Mouse (Mus musculus): ENCODE data around the gene Olfr355. TPM values are rescaled to one million over a fixed set of nuclear protein-coding genes. Genes with fewer than 3 reads are reported as not detected.

Olfr355 gene
- total RNA-seq (2021), result not detected
- long read RNA-seq, experiment 1, result 0 reads
- long read RNA-seq, experiment 2, result 0 reads

DNA sequence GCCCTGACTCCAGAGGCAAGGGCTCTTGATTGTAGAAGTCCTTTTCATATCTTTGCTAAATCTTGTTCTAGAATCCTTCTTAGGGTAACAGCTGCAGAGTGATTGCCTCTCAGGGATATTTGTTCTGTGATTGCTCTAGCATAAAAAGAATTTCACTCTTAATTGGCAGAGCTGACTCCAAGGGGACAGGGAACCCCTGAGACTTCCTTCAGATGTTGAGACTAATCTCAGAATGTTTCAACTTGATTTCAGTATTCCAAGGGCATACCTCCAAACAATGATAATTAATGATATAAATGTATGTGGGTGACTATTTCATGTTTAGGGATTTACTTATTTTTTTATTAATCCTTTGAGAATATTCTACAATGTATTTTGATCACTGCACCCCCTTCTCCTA lies at the start of gene Olfr355:
Gene Olfr355 (minus strand): TSS at position 101 of the 400 bp plus-strand sequence.
- no peak for DNase-seq

DNA sequence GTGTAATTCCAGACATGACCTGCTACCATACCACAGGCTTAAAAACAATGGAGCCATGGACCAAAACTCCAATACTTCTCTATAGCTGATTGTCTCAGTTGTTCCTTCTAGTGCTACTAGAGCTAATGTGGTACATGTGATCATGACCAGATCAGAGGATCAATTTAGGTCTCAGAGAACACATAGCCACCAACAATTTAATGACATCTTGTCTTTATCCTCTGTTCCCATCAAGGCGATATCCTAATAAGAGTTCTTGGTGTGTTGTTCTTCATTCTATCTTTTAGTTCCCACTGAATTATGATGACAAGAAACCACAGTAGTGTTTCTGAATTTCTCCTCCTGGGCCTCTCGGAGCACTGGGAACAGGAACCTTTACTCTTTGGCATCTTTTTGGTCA lies 8.1 kb upstream of the Olfr355 start, which contains the start of gene Olfr356:
Gene Olfr356 (plus strand): TSS at position 301 of the 400 bp plus-strand sequence.
- DNase-seq, result no peak

DNA sequence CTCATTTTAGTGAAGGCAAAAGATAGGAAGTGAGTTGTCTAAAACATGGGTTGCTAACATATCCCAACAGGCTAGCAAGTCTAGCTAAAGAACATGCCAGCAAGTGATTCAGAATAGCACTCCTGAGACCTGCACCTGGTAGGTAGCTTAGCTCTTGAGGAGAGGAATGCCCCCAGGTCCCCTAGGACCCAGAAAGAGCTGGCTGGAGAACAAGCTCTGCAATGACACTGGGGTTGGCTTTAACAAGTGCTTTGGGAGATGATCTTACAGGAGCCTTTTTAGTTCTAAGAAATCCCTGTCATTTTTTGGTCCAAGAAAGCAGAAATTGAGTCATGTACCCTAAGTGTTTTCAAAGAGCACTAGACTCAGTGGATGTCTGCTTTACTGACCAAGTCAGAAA lies 23.3 kb downstream of the Olfr355 start, which contains the start of gene Olfr354:
Gene Olfr354 (plus strand): TSS at position 301 of the 400 bp plus-strand sequence.
- no peak for DNase-seq

DNA sequence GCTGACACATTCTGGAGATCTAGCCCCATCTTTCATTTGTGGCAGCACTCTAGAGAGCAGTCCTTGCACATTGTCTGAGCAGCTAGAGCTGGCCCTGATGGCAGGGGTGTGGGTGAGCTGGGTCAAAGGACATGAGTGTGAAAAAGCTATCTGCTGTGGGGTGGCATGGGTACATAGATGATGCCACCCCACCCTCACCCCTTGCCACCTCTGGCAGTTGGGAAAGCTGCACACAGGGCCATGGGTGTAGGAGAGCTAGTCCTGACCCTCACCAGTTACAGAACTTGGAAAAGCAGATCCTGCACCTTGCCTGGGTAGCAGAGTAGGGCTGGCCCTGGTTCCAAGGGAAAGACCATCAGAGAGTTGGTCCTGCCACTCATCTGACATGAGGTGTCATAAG lies 31.6 kb downstream of the Olfr355 start:
- DNase-seq, result no peak

GRCm38 (mm10) chr2:36892836-36893235 lies 35.9 kb downstream of the Olfr355 start, which contains the start of gene Olfr353:
TSS of gene Olfr353 (minus strand) at chr2:36892936.
- DNase-seq, result no peak

Other genes with a start within 250 kb of the Olfr355 start
- gene Olfr346, start 243.1 kb downstream of the Olfr355 start, total RNA-seq (2021), result not detected
- gene Olfr347, start 197.0 kb downstream of the Olfr355 start, total RNA-seq (2021), result not detected
- not detected for gene Olfr348, start 144.6 kb downstream of the Olfr355 start, total RNA-seq (2021)
- gene Olfr50, start 138.4 kb downstream of the Olfr355 start, total RNA-seq (2021), result not detected
- not detected for gene Olfr3, start 111.9 kb downstream of the Olfr355 start, total RNA-seq (2021)
- not detected for gene Olfr350, start 82.6 kb downstream of the Olfr355 start, total RNA-seq (2021)
- gene Olfr351, start 66.2 kb downstream of the Olfr355 start, total RNA-seq (2021), result not detected
- gene Olfr352, start 60.4 kb downstream of the Olfr355 start, total RNA-seq (2021), result not detected
- gene Olfr353, start 36.0 kb downstream of the Olfr355 start, total RNA-seq (2021), result not detected
- gene Olfr354, start 23.2 kb downstream of the Olfr355 start, total RNA-seq (2021), result not detected
- gene Olfr356, start 8.2 kb upstream of the Olfr355 start, total RNA-seq (2021), result not detected
- not detected for gene Olfr357, start 64.9 kb upstream of the Olfr355 start, total RNA-seq (2021)
- not detected for gene Olfr358, start 80.4 kb upstream of the Olfr355 start, total RNA-seq (2021)
- not detected for gene Olfr360, start 136.8 kb upstream of the Olfr355 start, total RNA-seq (2021)
- gene Olfr361, start 160.4 kb upstream of the Olfr355 start, total RNA-seq (2021), result not detected
- gene Olfr362, start 189.0 kb upstream of the Olfr355 start, total RNA-seq (2021), result not detected
- not detected for gene Olfr364-ps1, start 210.4 kb upstream of the Olfr355 start, total RNA-seq (2021)

Measured in gastrocnemius, postnatal 10 days (tissue).